Mouse (Mus musculus): ENCODE measurements around the gene Atf6b. TPM values are rescaled to one million over a fixed set of nuclear protein-coding genes. Genes with fewer than 3 reads are reported as not detected.
A peak's percentile ranks its signal among the peaks of the same experiment; 100 is the strongest.

Gene Atf6b
- polyA plus RNA-seq, 1 experiment from 2014 or later = 62.2 TPM

GRCm38 (mm10) chr17:34605609-34606008, 41.3 kb upstream of the Atf6b start:
- 0% methylated on average over 23 of the region's 30 CpGs for WGBS
- no peaks in the 10 kb centered on the region for H3K9me3 ChIP-seq (ENCODE audit: control insufficient read depth, low read length)
- peak overlapping the region; percentile 90 for H3K27ac ChIP-seq (ENCODE audit: low read depth)
- peak overlapping the region; percentile 86 for H3K9ac ChIP-seq (ENCODE audit: low read length)
- H3K27me3 ChIP-seq (replicated peaks; ENCODE audit: control insufficient read depth, insufficient read depth, low read length) = no peaks in the 10 kb centered on the region
- peak overlapping the region; percentile 97 for H3K4me3 ChIP-seq (ENCODE audit: low read depth, low read length)
- peak; percentile 33 for ATAC-seq (replicated peaks; ENCODE audit: low FRiP score, low TSS enrichment, low read depth)
- DNase-seq (ENCODE audit: low spot score) = peak; percentile 97
- H3K4me1 ChIP-seq (replicated peaks; ENCODE audit: control insufficient read depth, insufficient read depth, low read length) = peaks cover 33% of the 10 kb centered on the region
- H3K4me2 ChIP-seq (ENCODE audit: low read length) = peak overlapping the region; percentile 94
- peaks cover 22% of the 10 kb centered on the region for H3K36me3 ChIP-seq (ENCODE audit: control insufficient read depth, insufficient read depth, low read length)

GRCm38 (mm10) chr17:34606186-34607039, 40.5 kb upstream of the Atf6b start:
- DNase-seq (ENCODE audit: low spot score) (no peak), ATAC-seq (replicated peaks; ENCODE audit: low FRiP score, low TSS enrichment, low read depth) (no peak)
- peak overlapping the region; percentile 86 for H3K9ac ChIP-seq (ENCODE audit: low read length)
- H3K36me3 ChIP-seq (ENCODE audit: control insufficient read depth, insufficient read depth, low read length) = peaks cover 22% of the 10 kb centered on the region
- peak overlapping the region; percentile 94 for H3K4me2 ChIP-seq (ENCODE audit: low read length)
- no peaks in the 10 kb centered on the region for H3K27me3 ChIP-seq (replicated peaks; ENCODE audit: control insufficient read depth, insufficient read depth, low read length)
- peak overlapping the region; percentile 97 for H3K4me3 ChIP-seq (ENCODE audit: low read depth, low read length)
- 15% methylated on average over 32 of the region's 32 CpGs for WGBS
- H3K4me1 ChIP-seq (replicated peaks; ENCODE audit: control insufficient read depth, insufficient read depth, low read length) = peaks cover 33% of the 10 kb centered on the region
- peak overlapping the region; percentile 90 for H3K27ac ChIP-seq (ENCODE audit: low read depth)
- no peaks in the 10 kb centered on the region for H3K9me3 ChIP-seq (ENCODE audit: control insufficient read depth, low read length)

- Histone ChIP-seq H3K4me2 (ENCODE audit: low read length) (no peak overlapping the region), H3K27ac (ENCODE audit: low read depth) (no peak overlapping the region), H3K9me3 (ENCODE audit: control insufficient read depth, low read length) (no peaks in the 10 kb centered on the region), H3K4me3 (ENCODE audit: low read depth, low read length) (no peak overlapping the region), H3K4me1 (replicated peaks; ENCODE audit: control insufficient read depth, insufficient read depth, low read length) (peaks cover 24% of the 10 kb centered on the region), H3K36me3 (ENCODE audit: control insufficient read depth, insufficient read depth, low read length) (peaks cover 34% of the 10 kb centered on the region), H3K27me3 (replicated peaks; ENCODE audit: control insufficient read depth, insufficient read depth, low read length) (no peaks in the 10 kb centered on the region), H3K9ac (ENCODE audit: low read length) (no peak overlapping the region)
- 83% methylated on average over 7 of the region's 7 CpGs for WGBS
- ATAC-seq (replicated peaks; ENCODE audit: low FRiP score, low TSS enrichment, low read depth) = no peak
- no peak for DNase-seq (ENCODE audit: low spot score)
Observed at GRCm38 (mm10) chr17:34607997-34608396, 38.9 kb upstream of the Atf6b start.

GRCm38 (mm10) chr17:34611050-34611449, 35.9 kb upstream of the Atf6b start:
- Histone ChIP-seq H3K9ac (ENCODE audit: low read length) (no peak overlapping the region), H3K27ac (ENCODE audit: low read depth) (no peak overlapping the region), H3K4me1 (replicated peaks; ENCODE audit: control insufficient read depth, insufficient read depth, low read length) (peaks cover 14% of the 10 kb centered on the region), H3K36me3 (ENCODE audit: control insufficient read depth, insufficient read depth, low read length) (peaks cover 63% of the 10 kb centered on the region), H3K27me3 (replicated peaks; ENCODE audit: control insufficient read depth, insufficient read depth, low read length) (no peaks in the 10 kb centered on the region), H3K9me3 (ENCODE audit: control insufficient read depth, low read length) (no peaks in the 10 kb centered on the region), H3K4me3 (ENCODE audit: low read depth, low read length) (no peak overlapping the region), H3K4me2 (ENCODE audit: low read length) (no peak overlapping the region)
- 93% methylated on average over 8 of the region's 8 CpGs for WGBS
- ATAC-seq (replicated peaks; ENCODE audit: low FRiP score, low TSS enrichment, low read depth) (no peak), DNase-seq (ENCODE audit: low spot score) (peak; percentile 45)

GRCm38 (mm10) chr17:34613054-34613645, 33.8 kb upstream of the Atf6b start:
- no peak overlapping the region for H3K4me2 ChIP-seq (ENCODE audit: low read length)
- H3K9ac ChIP-seq (ENCODE audit: low read length) = no peak overlapping the region
- H3K4me1 ChIP-seq (replicated peaks; ENCODE audit: control insufficient read depth, insufficient read depth, low read length) = 0 out of 2 replicates have a peak, but pooled peaks cover 1% of the 10 kb centered on the region
- H3K9me3 ChIP-seq (ENCODE audit: control insufficient read depth, low read length) = no peaks in the 10 kb centered on the region
- 82% methylated on average over 11 of the region's 11 CpGs for WGBS
- no peaks in the 10 kb centered on the region for H3K27me3 ChIP-seq (replicated peaks; ENCODE audit: control insufficient read depth, insufficient read depth, low read length)
- H3K27ac ChIP-seq (ENCODE audit: low read depth) = no peak overlapping the region
- ATAC-seq (replicated peaks; ENCODE audit: low FRiP score, low TSS enrichment, low read depth) (no peak), DNase-seq (ENCODE audit: low spot score) (no peak)
- H3K4me3 ChIP-seq (ENCODE audit: low read depth, low read length) = no peak overlapping the region
- peaks cover 71% of the 10 kb centered on the region for H3K36me3 ChIP-seq (ENCODE audit: control insufficient read depth, insufficient read depth, low read length)

- no peaks in the 10 kb centered on the region for H3K9me3 ChIP-seq (ENCODE audit: control insufficient read depth, low read length)
- H3K4me3 ChIP-seq (ENCODE audit: low read depth, low read length) = no peak overlapping the region
- ATAC-seq (replicated peaks; ENCODE audit: low FRiP score, low TSS enrichment, low read depth) (no peak), DNase-seq (ENCODE audit: low spot score) (no peak)
- peaks cover 70% of the 10 kb centered on the region for H3K36me3 ChIP-seq (ENCODE audit: control insufficient read depth, insufficient read depth, low read length)
- no peak overlapping the region for H3K9ac ChIP-seq (ENCODE audit: low read length)
- no peaks in the 10 kb centered on the region for H3K27me3 ChIP-seq (replicated peaks; ENCODE audit: control insufficient read depth, insufficient read depth, low read length)
- WGBS = 86% methylated on average over 10 of the region's 10 CpGs
- H3K4me1 ChIP-seq (replicated peaks; ENCODE audit: control insufficient read depth, insufficient read depth, low read length) = no peaks in the 10 kb centered on the region
- H3K4me2 ChIP-seq (ENCODE audit: low read length) = no peak overlapping the region
- no peak overlapping the region for H3K27ac ChIP-seq (ENCODE audit: low read depth)
Observed at GRCm38 (mm10) chr17:34613830-34614229, 33.1 kb upstream of the Atf6b start.

GRCm38 (mm10) chr17:34615871-34616270, 31.1 kb upstream of the Atf6b start, which contains the start of gene Egfl8:
TSS of gene Egfl8 (minus strand) at chr17:34615971.
- Histone ChIP-seq H3K4me3 (ENCODE audit: low read depth, low read length) (no peak within 1 kb of the TSS), H3K27me3 (replicated peaks; ENCODE audit: control insufficient read depth, insufficient read depth, low read length) (no peaks in the 10 kb centered on the region), H3K9me3 (ENCODE audit: control insufficient read depth, low read length) (no peaks in the 10 kb centered on the region), H3K9ac (ENCODE audit: low read length) (no peak within 1 kb of the TSS), H3K27ac (ENCODE audit: low read depth) (no peak within 1 kb of the TSS), H3K36me3 (ENCODE audit: control insufficient read depth, insufficient read depth, low read length) (peaks cover 77% of the 10 kb centered on the region), H3K4me2 (ENCODE audit: low read length) (no peak within 1 kb of the TSS), H3K4me1 (replicated peaks; ENCODE audit: control insufficient read depth, insufficient read depth, low read length) (no peaks in the 10 kb centered on the region)
- no peak for ATAC-seq (replicated peaks; ENCODE audit: low FRiP score, low TSS enrichment, low read depth)
- 81% methylated on average over 6 of the region's 6 CpGs for WGBS
- no peak for DNase-seq (ENCODE audit: low spot score)

- no peak overlapping the region for H3K4me2 ChIP-seq (ENCODE audit: low read length)
- no peaks in the 10 kb centered on the region for H3K9me3 ChIP-seq (ENCODE audit: control insufficient read depth, low read length)
- H3K27me3 ChIP-seq (replicated peaks; ENCODE audit: control insufficient read depth, insufficient read depth, low read length) = no peaks in the 10 kb centered on the region
- DNase-seq (ENCODE audit: low spot score) = peak; percentile 79
- H3K9ac ChIP-seq (ENCODE audit: low read length) = no peak overlapping the region
- peaks cover 67% of the 10 kb centered on the region for H3K36me3 ChIP-seq (ENCODE audit: control insufficient read depth, insufficient read depth, low read length)
- no peak for ATAC-seq (replicated peaks; ENCODE audit: low FRiP score, low TSS enrichment, low read depth)
- H3K4me1 ChIP-seq (replicated peaks; ENCODE audit: control insufficient read depth, insufficient read depth, low read length) = no peaks in the 10 kb centered on the region
- H3K27ac ChIP-seq (ENCODE audit: low read depth) = no peak overlapping the region
- H3K4me3 ChIP-seq (ENCODE audit: low read depth, low read length) = no peak overlapping the region
- 22% methylated on average over 6 of the region's 6 CpGs for WGBS
Observed at GRCm38 (mm10) chr17:34618999-34619398, 27.9 kb upstream of the Atf6b start.
